Comparison of ENCODE assay signal across 17 mouse cellular contexts in the genomic region with DNA sequence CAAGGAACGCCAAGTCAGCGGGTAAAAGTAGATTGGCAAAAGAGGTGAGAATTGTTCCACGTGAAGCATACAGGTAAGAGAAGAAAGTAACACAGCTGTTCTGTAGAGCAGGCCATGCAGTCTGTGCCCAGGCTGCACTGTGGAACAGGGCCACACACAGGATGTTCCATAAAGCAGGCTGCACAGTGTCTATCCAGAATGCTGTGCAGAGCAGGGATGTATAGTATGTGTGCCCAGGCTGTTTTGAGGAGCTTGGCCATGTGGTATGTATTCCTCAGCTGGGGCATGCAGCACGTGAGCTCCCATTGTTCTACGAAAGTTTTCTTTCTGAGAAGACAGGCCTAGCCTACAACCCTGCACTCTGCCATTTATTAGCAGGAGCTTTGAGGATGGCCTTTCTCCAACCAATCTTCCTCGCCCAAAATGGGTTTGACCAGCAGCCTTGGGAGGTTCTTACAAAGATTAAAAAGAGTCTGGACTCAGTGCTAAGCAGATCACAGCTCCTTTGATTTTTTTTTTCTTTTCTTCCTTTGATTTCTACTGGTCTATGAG. TPM values are rescaled to one million over a fixed set of nuclear protein-coding genes. Genes with fewer than 3 reads are reported as not detected.
DNase-seq lines count a peak whose midpoint lies in the region; ATAC-seq and TF ChIP-seq lines count a peak whose summit lies in the region.
"Had no signal": no experiment of that assay in that cellular context is flagged by ENCODE, and none has a peak within 500 bp of the region (broad histone marks: within the 10 kb centered on the region; RNA-seq: fewer than 3 reads in every experiment).

No protein-coding gene starts in this region.

- H3K4me2 ChIP-seq in hindbrain, embryonic 12.5 days (replicated peaks) = no peak overlapping the region
- no peak overlapping the region for H3K4me2 ChIP-seq in hindbrain, embryonic 14.5 days (replicated peaks)
- no peak overlapping the region for H3K4me2 ChIP-seq in forebrain, embryonic 14.5 days (ENCODE audit: low read length)
- H3K4me2 ChIP-seq in intestine, embryonic 15.5 days (replicated peaks) = no peak overlapping the region
- H3K4me2 ChIP-seq: liver, embryonic 15.5 days had no signal

- TF ChIP-seq CTCF in heart, adult 2 months (IDR thresholded peaks at IDR 0.05) = no peak
- no peak for TF ChIP-seq CTCF in brain, embryonic 14.5 days (IDR thresholded peaks at IDR 0.05; ENCODE audit: borderline replicate concordance, extremely low read depth, insufficient read depth, insufficient read length)

- peaks cover 4% of the 10 kb centered on the region for H3K36me3 ChIP-seq in heart, adult 2 months (ENCODE audit: control insufficient read depth, insufficient read depth, low read length)
- H3K36me3 ChIP-seq in hindbrain, embryonic 12.5 days = no peaks in the 10 kb centered on the region
- no peaks in the 10 kb centered on the region for H3K36me3 ChIP-seq in hindbrain, embryonic 14.5 days (replicated peaks; ENCODE audit: control insufficient read depth, insufficient read depth)
- H3K36me3 ChIP-seq in forebrain, embryonic 14.5 days (ENCODE audit: control insufficient read depth, insufficient read depth, low read length) = no peaks in the 10 kb centered on the region
- H3K36me3 ChIP-seq in intestine, embryonic 15.5 days = no peaks in the 10 kb centered on the region
- H3K36me3 ChIP-seq: liver, embryonic 15.5 days had no signal

- H3K4me3 ChIP-seq in heart, adult 2 months = no peak overlapping the region
- no peak overlapping the region for H3K4me3 ChIP-seq in hindbrain, embryonic 12.5 days
- H3K4me3 ChIP-seq in hindbrain, embryonic 14.5 days (replicated peaks; ENCODE audit: low read length) = no peak overlapping the region
- no peak overlapping the region for H3K4me3 ChIP-seq in forebrain, embryonic 14.5 days (ENCODE audit: low read depth, low read length)
- H3K4me3 ChIP-seq in intestine, embryonic 15.5 days (replicated peaks) = no peak overlapping the region
- H3K4me3 ChIP-seq: liver, embryonic 15.5 days; myocyte had no signal

- no peak for TF ChIP-seq POLR2A in heart, adult 2 months (IDR thresholded peaks at IDR 0.05; ENCODE audit: insufficient read depth, low read depth, low read length)
- TF ChIP-seq POLR2A in brain, embryonic 14.5 days (IDR thresholded peaks at IDR 0.05; ENCODE audit: borderline replicate concordance, extremely low read depth, insufficient read depth, insufficient read length, poor library complexity, severe bottlenecking) = no peak

- WGBS in heart, adult 2 months = 66% methylated on average over 6 of the region's 6 CpGs
- WGBS in hindbrain, embryonic 12.5 days = 73% methylated on average over 6 of the region's 6 CpGs
- 72% methylated on average over 6 of the region's 6 CpGs for WGBS in hindbrain, embryonic 14.5 days
- WGBS in forebrain, embryonic 14.5 days = 62% methylated on average over 6 of the region's 6 CpGs
- 88% methylated on average over 6 of the region's 6 CpGs for WGBS in intestine, embryonic 15.5 days

- ATAC-seq in hindbrain, embryonic 12.5 days (ENCODE audit: low FRiP score) = 0 out of 2 replicates have a peak, but pooled peaks have one; percentile 57
- ATAC-seq in hindbrain, embryonic 14.5 days (ENCODE audit: low FRiP score) = no peak
- ATAC-seq in forebrain, embryonic 14.5 days = peak; percentile 28; the same call in 1 of the 2 replicates
- ATAC-seq in intestine, embryonic 15.5 days = no peak
- ATAC-seq: intestine, postnatal 0 days had no signal

- intact Hi-C loops in heart, adult 2 months (cut with DNase I) = no loop called here
- intact Hi-C loops in heart, postnatal 25 days (cut with DNase I) = loop anchor here (5.0 kb wide), 2 partner anchors 35 to 370 kb away; no protein-coding TSS in a partner anchor

- peaks cover 2% of the 10 kb centered on the region; the same call in 1 of the 2 replicates for H3K4me1 ChIP-seq in heart, adult 2 months (ENCODE audit: control insufficient read depth, insufficient read depth, low read length)
- peaks cover 9% of the 10 kb centered on the region for H3K4me1 ChIP-seq in hindbrain, embryonic 12.5 days
- H3K4me1 ChIP-seq in hindbrain, embryonic 14.5 days (replicated peaks; ENCODE audit: control insufficient read depth, insufficient read depth, low read length) = peaks cover 10% of the 10 kb centered on the region
- H3K4me1 ChIP-seq in forebrain, embryonic 14.5 days (ENCODE audit: control insufficient read depth, insufficient read depth, low read length) = peaks cover 3% of the 10 kb centered on the region; the same call in 1 of the 2 replicates
- H3K4me1 ChIP-seq in intestine, embryonic 15.5 days (replicated peaks) = no peaks in the 10 kb centered on the region
- H3K4me1 ChIP-seq: liver, embryonic 15.5 days had no signal

- H3K79me2 ChIP-seq in heart, adult 2 months (replicated peaks; ENCODE audit: control insufficient read depth, insufficient read depth, low read length) = peaks cover 1% of the 10 kb centered on the region; the same call in 1 of the 2 replicates

- H3K9me3 ChIP-seq in hindbrain, embryonic 12.5 days (replicated peaks) = no peaks in the 10 kb centered on the region
- H3K9me3 ChIP-seq in hindbrain, embryonic 14.5 days (ENCODE audit: control insufficient read depth, low read length) = no peaks in the 10 kb centered on the region
- H3K9me3 ChIP-seq in forebrain, embryonic 14.5 days (replicated peaks; ENCODE audit: control insufficient read depth, low read length) = no peaks in the 10 kb centered on the region
- H3K9me3 ChIP-seq in intestine, embryonic 15.5 days = no peaks in the 10 kb centered on the region
- H3K9me3 ChIP-seq: liver, embryonic 15.5 days had no signal

- no peaks in the 10 kb centered on the region for H3K27me3 ChIP-seq in heart, adult 2 months (ENCODE audit: control insufficient read depth, insufficient read depth, low read length)
- H3K27me3 ChIP-seq in hindbrain, embryonic 12.5 days = no peaks in the 10 kb centered on the region
- no peaks in the 10 kb centered on the region for H3K27me3 ChIP-seq in hindbrain, embryonic 14.5 days (ENCODE audit: control insufficient read depth, insufficient read depth, low read length)
- no peaks in the 10 kb centered on the region for H3K27me3 ChIP-seq in forebrain, embryonic 14.5 days (replicated peaks; ENCODE audit: control insufficient read depth, insufficient read depth, low read length)
- no peaks in the 10 kb centered on the region for H3K27me3 ChIP-seq in intestine, embryonic 15.5 days (replicated peaks)
- H3K27me3 ChIP-seq: liver, embryonic 15.5 days had no signal

- no peak for DNase-seq in heart, adult 2 months
- no peak for DNase-seq in heart, postnatal 25 days (ENCODE audit: low spot score)
- DNase-seq in hindbrain, embryonic 14.5 days (ENCODE audit: low spot score) = no peak
- DNase-seq in brain, embryonic 14.5 days (ENCODE audit: low read depth) = peak; percentile 39
- DNase-seq in forebrain, embryonic 14.5 days (ENCODE audit: low spot score) = no peak
- no peak for DNase-seq in embryo, embryonic 9.5 days (ENCODE audit: extremely low spot score)
- DNase-seq: adrenal gland, adult 8-10 months; B cell, adult 2 months; cerebellum, adult 8-10 months; embryo, embryonic 11 days; kidney, postnatal 25 days; lung, postnatal 4 days had no signal

- no peak for TF ChIP-seq EP300 in heart, adult 2 months (IDR thresholded peaks at IDR 0.05; ENCODE audit: insufficient read depth, low read depth, low read length)

- peak overlapping the region; percentile 54 for H3K27ac ChIP-seq in heart, adult 2 months
- no peak overlapping the region for H3K27ac ChIP-seq in hindbrain, embryonic 12.5 days
- H3K27ac ChIP-seq in hindbrain, embryonic 14.5 days = no peak overlapping the region
- H3K27ac ChIP-seq in forebrain, embryonic 14.5 days (ENCODE audit: low read depth, low read length) = no peak overlapping the region
- H3K27ac ChIP-seq in intestine, embryonic 15.5 days = no peak overlapping the region
- H3K27ac ChIP-seq: liver, embryonic 15.5 days had no signal

- no peak overlapping the region for H3K9ac ChIP-seq in heart, adult 2 months (ENCODE audit: low read depth, low read length)
- no peak overlapping the region for H3K9ac ChIP-seq in hindbrain, embryonic 12.5 days
- no peak overlapping the region for H3K9ac ChIP-seq in hindbrain, embryonic 14.5 days
- no peak overlapping the region for H3K9ac ChIP-seq in forebrain, embryonic 14.5 days (ENCODE audit: low read length)
- H3K9ac ChIP-seq in intestine, embryonic 15.5 days = no peak overlapping the region
- H3K9ac ChIP-seq: liver, embryonic 15.5 days had no signal

RNA-seq across cellular contexts. Expression of a gene that starts 57.8 kb away (rescaled TPM):
- total RNA-seq in heart, adult 2 months (2021) = 100 to 1,000 TPM; 191 to 208 TPM
- polyA plus RNA-seq in heart, adult 2 months (2012; rRNA removed) = 71.1 and 91.0 TPM in 2 replicates
- 100 to 1,000 TPM; 197 to 202 TPM for total RNA-seq in heart, postnatal 25 days (2021)
- 11.0 and 11.7 TPM in 2 replicates for polyA plus RNA-seq in hindbrain, embryonic 12.5 days (2016; fragmentation: Nextera tagmentation; extraction: Ambion mirVana)
- 24.7 and 25.9 TPM in 2 replicates for polyA plus RNA-seq in hindbrain, embryonic 14.5 days (2014; fragmentation: Nextera tagmentation; extraction: Ambion mirVana)
- 6.5 and 9.7 TPM in 2 replicates for polyA plus RNA-seq in brain, embryonic 14.5 days (2012; rRNA removed)
- polyA plus RNA-seq in forebrain, embryonic 14.5 days (2014; fragmentation: Nextera tagmentation; extraction: Ambion mirVana) = 17.7 and 25.3 TPM in 2 replicates
- 16.0 and 16.7 TPM in 2 replicates for polyA plus RNA-seq in intestine, embryonic 15.5 days (2015; fragmentation: Nextera tagmentation; extraction: Ambion mirVana)

Comparison
In these comparisons a context has a peak if more than half of its experiments do, and no peak if none do; other contexts are left out.
1. ATAC-seq: peak in hindbrain, embryonic 12.5 days (single experiment) and forebrain, embryonic 14.5 days (single experiment); none in hindbrain, embryonic 14.5 days (single experiment) and intestine, embryonic 15.5 days (single experiment).